Mouse (Mus musculus) midbrain, postnatal 0 days (tissue): ENCODE measurements at regions not wholly inside any gene's neighbourhood (a gene's known extent, or its start where the extent isn't known, plus 50 kb on each side); places are given as distances from the start of the nearest gene placed in this dataset.

Experiments used
- ATAC-seq: fragments of 200-750 bp; cut with Nextera tagmentation; 2 replicates; pipeline ENCODE4 v1.8.0; 2017; ENCODE audit warnings: moderate number of reproducible peaks, mild to moderate bottlenecking, moderate TSS enrichment, moderate library complexity; ENCODE audit not compliant: low FRiP score
- DNase-seq: peaks from one replicate; pipeline ENCODE4 v3.0.0-alpha.2; 2015; ENCODE audit warnings: low spot score
- H3K27ac ChIP-seq: fragments of 300-500 bp; sonication (generic); 2 replicates; pipeline ENCODE4 v1.5.1; 2014; ENCODE audit warnings: low read depth, mild to moderate bottlenecking, low read length, mixed read lengths
- H3K27me3 ChIP-seq: fragments of 300-500 bp; sonication (generic); 2 replicates; pipeline ENCODE4 v1.6.1; 2014; ENCODE audit warnings: low read length, control low read depth, mixed read lengths; ENCODE audit not compliant: insufficient read depth
- H3K36me3 ChIP-seq: fragments of 300-500 bp; sonication (generic); 2 replicates; pipeline ENCODE4 v1.6.1; 2014; ENCODE audit warnings: low read length, control low read depth, mixed read lengths; ENCODE audit not compliant: insufficient read depth
- H3K4me1 ChIP-seq: fragments of 300-500 bp; sonication (generic); 2 replicates; pipeline ENCODE4 v1.6.1; 2014; ENCODE audit warnings: mild to moderate bottlenecking, control low read depth, antibody characterized with exemption, low read length, mixed read lengths; ENCODE audit not compliant: insufficient read depth
- H3K4me2 ChIP-seq: fragments of 300-500 bp; sonication (generic); 2 replicates; pipeline ENCODE4 v1.6.1; 2014; ENCODE audit warnings: low read depth, mild to moderate bottlenecking, low read length, mixed read lengths; ENCODE audit not compliant: poor library complexity, severe bottlenecking
- H3K4me3 ChIP-seq: fragments of 300-500 bp; sonication (generic); 2 replicates; pipeline ENCODE4 v1.5.1; 2014; ENCODE audit warnings: low read depth, mild to moderate bottlenecking, low read length, moderate library complexity
- H3K9ac ChIP-seq: fragments of 300-500 bp; sonication (generic); replicated peaks from 2 replicates; pipeline ENCODE4 v1.6.1; 2014; ENCODE audit warnings: mild to moderate bottlenecking, low read length, moderate library complexity, mixed read lengths; ENCODE audit not compliant: poor library complexity, severe bottlenecking
- H3K9me3 ChIP-seq: fragments of 300-500 bp; sonication (generic); 2 replicates; pipeline ENCODE4 v1.6.1; 2016; ENCODE audit warnings: low read length, control low read depth
- CTCF ChIP-seq: IDR thresholded peaks from 2 replicates; pipeline ENCODE4 v1.5.1; 2016; ENCODE audit warnings: antibody characterized with exemption, mild to moderate bottlenecking
- WGBS: fragments of 180-500 bp; shearing (Covaris S2); extraction: QIAGEN DNeasy Blood & Tissue Kit; methylation state at CpG from one replicate; pipeline ENCODE4 v1.1.7; 2014; 5-methylcytosine and 5-hydroxymethylcytosine counted together

GRCm38 (mm10) chr5:132710301-132710700 lies 167.2 kb upstream of the Auts2 start:
- ATAC-seq: no peak
- TF ChIP-seq CTCF: no peak
- DNase-seq: no peak
- Histone ChIP-seq H3K9ac (no peak overlapping the region), H3K4me2 (no peak overlapping the region), H3K4me3 (no peak overlapping the region), H3K4me1 (no peaks in the 10 kb centered on the region), H3K9me3 (no peaks in the 10 kb centered on the region), H3K27me3 (no peaks in the 10 kb centered on the region), H3K36me3 (no peaks in the 10 kb centered on the region), H3K27ac (no peak overlapping the region)
- 85% methylated on average over 4 of the region's 4 CpGs for WGBS

DNA sequence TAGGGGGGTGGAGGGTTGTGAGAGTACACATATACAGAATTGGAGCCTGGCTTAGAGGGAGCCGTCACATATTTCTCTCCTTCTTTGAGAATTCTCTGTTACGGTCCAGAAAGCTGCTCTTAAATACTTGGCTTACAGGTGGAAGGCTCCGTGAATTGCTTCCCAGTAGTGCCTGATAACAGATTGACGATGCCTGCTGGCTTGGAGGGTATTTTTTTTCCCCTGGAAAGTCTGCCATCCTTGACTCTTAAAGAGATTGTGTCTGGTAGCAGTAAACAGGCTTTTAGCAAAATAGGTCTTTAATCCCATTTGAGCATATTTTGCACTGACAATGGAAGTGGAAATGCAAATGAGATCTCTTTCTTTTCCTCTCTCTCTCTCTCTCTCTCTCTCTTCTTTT lies 164.4 kb upstream of the Auts2 start:
- no peak for TF ChIP-seq CTCF
- no peak overlapping the region for H3K4me2 ChIP-seq
- H3K4me1 ChIP-seq: no peaks in the 10 kb centered on the region
- H3K36me3 ChIP-seq: no peaks in the 10 kb centered on the region
- H3K9me3 ChIP-seq: no peaks in the 10 kb centered on the region
- ATAC-seq: no peak
- 36% methylated on average over 4 of the region's 4 CpGs for WGBS
- no peak overlapping the region for H3K4me3 ChIP-seq
- peak; percentile 25 for DNase-seq
- H3K27me3 ChIP-seq: no peaks in the 10 kb centered on the region
- H3K9ac ChIP-seq: no peak overlapping the region
- no peak overlapping the region for H3K27ac ChIP-seq

- no peak for DNase-seq
- Histone ChIP-seq H3K9me3 (no peaks in the 10 kb centered on the region), H3K4me1 (no peaks in the 10 kb centered on the region), H3K9ac (no peak overlapping the region), H3K36me3 (no peaks in the 10 kb centered on the region), H3K27ac (no peak overlapping the region), H3K27me3 (no peaks in the 10 kb centered on the region), H3K4me2 (no peak overlapping the region), H3K4me3 (no peak overlapping the region)
- no peak for TF ChIP-seq CTCF
- ATAC-seq: no peak
- WGBS: 81% methylated on average over 10 of the region's 10 CpGs
Measured at GRCm38 (mm10) chr5:132703455-132704100, 160.4 kb upstream of the Auts2 start.

- no peaks in the 10 kb centered on the region for H3K9me3 ChIP-seq
- ATAC-seq (no peak), DNase-seq (no peak)
- no peak for TF ChIP-seq CTCF
- H3K27me3 ChIP-seq: no peaks in the 10 kb centered on the region
- WGBS: 82% methylated on average over 3 of the region's 3 CpGs
- H3K4me3 ChIP-seq: no peak overlapping the region
- H3K36me3 ChIP-seq: no peaks in the 10 kb centered on the region
- H3K4me1 ChIP-seq: no peaks in the 10 kb centered on the region
- H3K9ac ChIP-seq: no peak overlapping the region
- H3K4me2 ChIP-seq: no peak overlapping the region
- H3K27ac ChIP-seq: no peak overlapping the region
Measured at GRCm38 (mm10) chr5:132702573-132702972, 159.4 kb upstream of the Auts2 start.

DNA sequence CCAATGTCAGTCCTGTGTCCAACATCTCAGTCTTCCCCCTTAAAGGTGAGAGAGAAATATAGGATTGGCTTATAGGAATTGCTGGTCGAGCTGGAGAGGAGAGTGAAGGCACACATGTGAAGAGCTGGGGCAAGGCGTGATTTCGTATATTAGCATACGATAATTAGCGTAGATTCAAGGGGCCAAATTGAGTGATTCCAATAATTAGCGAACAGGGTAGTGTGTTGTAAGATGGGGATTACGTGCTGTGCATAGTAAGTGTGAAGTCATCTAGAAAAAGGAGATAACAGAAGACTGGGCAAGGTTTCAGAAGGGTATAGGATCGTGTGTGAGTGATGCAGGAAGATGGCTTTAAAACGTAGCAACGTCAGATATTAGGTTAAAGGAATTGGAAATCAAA lies 147.6 kb upstream of the Auts2 start:
- TF ChIP-seq CTCF: no peak
- no peak for ATAC-seq
- no peaks in the 10 kb centered on the region for H3K36me3 ChIP-seq
- no peak overlapping the region for H3K4me3 ChIP-seq
- H3K4me2 ChIP-seq: no peak overlapping the region
- DNase-seq: no peak
- no peak overlapping the region for H3K27ac ChIP-seq
- H3K9me3 ChIP-seq: no peaks in the 10 kb centered on the region
- no peaks in the 10 kb centered on the region for H3K27me3 ChIP-seq
- 79% methylated on average over 10 of the region's 10 CpGs for WGBS
- no peak overlapping the region for H3K9ac ChIP-seq
- no peaks in the 10 kb centered on the region for H3K4me1 ChIP-seq

DNA sequence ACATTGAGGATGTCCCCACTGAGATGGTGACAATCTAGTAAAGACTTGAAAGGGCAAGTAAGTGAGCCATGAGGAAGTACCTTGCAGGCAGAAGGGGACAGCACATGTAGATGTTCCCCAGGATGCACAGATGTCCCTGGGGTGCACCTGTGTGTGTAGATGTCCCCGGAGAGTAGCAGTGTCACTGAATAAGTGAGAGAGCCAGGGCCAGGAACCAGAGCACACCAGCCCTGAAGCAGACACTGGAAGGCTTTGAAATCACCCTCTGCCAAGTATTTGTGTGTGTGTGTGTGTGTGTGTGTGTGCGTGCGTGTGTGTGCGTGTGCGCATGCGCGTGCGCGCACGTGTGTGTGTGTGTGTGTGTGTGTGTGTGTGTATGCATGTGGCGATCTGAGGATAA lies 132.1 kb upstream of the Auts2 start:
- DNase-seq (no peak), ATAC-seq (no peak)
- H3K4me1 ChIP-seq: no peaks in the 10 kb centered on the region
- no peak overlapping the region for H3K27ac ChIP-seq
- no peak overlapping the region for H3K9ac ChIP-seq
- H3K4me3 ChIP-seq: no peak overlapping the region
- no peaks in the 10 kb centered on the region for H3K27me3 ChIP-seq
- 97% methylated on average over 11 of the region's 11 CpGs for WGBS
- H3K9me3 ChIP-seq: no peaks in the 10 kb centered on the region
- no peak for TF ChIP-seq CTCF
- no peak overlapping the region for H3K4me2 ChIP-seq
- H3K36me3 ChIP-seq: no peaks in the 10 kb centered on the region
